Mouse (Mus musculus) liver, adult 2 months (tissue): ENCODE results near the gene Nt5m.

Experiments
- CTCF ChIP-seq: fragments of 200-500 bp; IDR thresholded peaks from 2 replicates; pipeline ENCODE4 v1.5.1; 2011; ENCODE audit warnings: low read depth, low read length, control low read depth
- POLR2A ChIP-seq: fragments of 200-500 bp; IDR thresholded peaks from 2 replicates; pipeline ENCODE4 v1.6.1; 2011; ENCODE audit warnings: low read length, control low read depth; ENCODE audit not compliant: insufficient read depth; ENCODE audit errors: extremely low read depth

DNA sequence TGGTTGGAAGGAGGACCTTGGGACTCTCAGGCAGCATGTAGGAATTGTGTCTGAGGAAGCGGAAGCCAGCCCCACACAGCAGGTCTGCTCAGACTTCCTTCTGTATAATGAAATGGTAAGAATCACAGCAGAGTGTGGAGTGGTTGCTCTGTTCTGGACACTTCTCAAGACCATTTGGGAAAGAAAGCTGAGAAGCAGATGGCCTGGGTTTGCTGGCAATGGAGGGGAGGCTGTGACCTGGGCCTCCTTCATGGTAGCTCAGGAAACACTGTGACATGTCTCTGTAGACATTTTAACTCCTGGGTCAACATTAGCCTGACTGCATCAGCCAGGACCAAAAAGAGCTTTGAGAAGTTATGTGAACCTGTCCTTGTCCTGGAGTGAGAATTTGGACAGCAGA is 61.7 kb downstream of the Nt5m start:
- TF ChIP-seq POLR2A (no peak), CTCF (no peak)
